Mouse (Mus musculus) B cell, adult 62 days (primary cell): ENCODE measurements around the gene Ramp2. TPM values are rescaled to one million over a fixed set of nuclear protein-coding genes. Genes with fewer than 3 reads are reported as not detected.

ENCODE experiments used
- total RNA-seq: library from RNA; stranded (reverse); gene quantifications from 4 replicates; pipeline ENCODE4 v1.2.4, GENCODE M21; 2023

Ramp2 gene
- total RNA-seq = not detected in 4 replicates

GRCm38 (mm10) chr11:101245855-101246701 lies at the start of gene Ramp2:
TSS of gene Ramp2 (plus strand) at chr11:101246028.

GRCm38 (mm10) chr11:101226065-101226701 lies 19.6 kb upstream of the Ramp2 start, which contains the start of gene Ezh1:
TSS of gene Ezh1 (minus strand) at chr11:101226463.

GRCm38 (mm10) chr11:101253613-101254389 lies 8.0 kb downstream of the Ramp2 start, which contains the start of gene Vps25:
TSS of gene Vps25 (plus strand) at chr11:101253707.

GRCm38 (mm10) chr11:101259948-101260825 lies 14.4 kb downstream of the Ramp2 start, which contains the start of gene Wnk4:
TSS of gene Wnk4 (plus strand) at chr11:101260567.

GRCm38 (mm10) chr11:101278223-101279192 lies 32.7 kb downstream of the Ramp2 start, which contains the start of the genes Cntd1 and Coa3:
TSS of gene Cntd1 (plus strand) at chr11:101279012.
TSS of gene Coa3 (minus strand) at chr11:101279114.

GRCm38 (mm10) chr11:101302004-101302798 lies 56.4 kb downstream of the Ramp2 start, which contains the start of gene Becn1:
TSS of gene Becn1 (minus strand) at chr11:101302286.

Other genes with a start within 250 kb of the Ramp2 start
- 66.2 to 98.9 TPM (median 80.0 TPM) in 4 replicates for gene Atp6v0a1, start 236.6 kb upstream of the Ramp2 start, total RNA-seq
- 12.9 to 16.4 TPM (median 15.4 TPM) in 4 replicates for gene Naglu, start 176.0 kb upstream of the Ramp2 start, total RNA-seq
- 0.86 to 2.2 TPM (median 1.4 TPM) in 4 replicates for gene Hsd17b1, start 167.6 kb upstream of the Ramp2 start, total RNA-seq
- gene Coasy, start 163.5 kb upstream of the Ramp2 start, total RNA-seq = 13.9 to 15.7 TPM (median 14.8 TPM) in 4 replicates
- gene Mlx, start 158.8 kb upstream of the Ramp2 start, total RNA-seq = 32.6 to 43.0 TPM (median 36.8 TPM) in 4 replicates
- 3.7 to 4.6 TPM (median 4.2 TPM) in 4 replicates for gene Psmc3ip, start 150.6 kb upstream of the Ramp2 start, total RNA-seq
- 71.0 to 81.9 TPM (median 75.1 TPM) in 4 replicates for gene Retreg3, start 126.1 kb upstream of the Ramp2 start, total RNA-seq
- 15.8 to 18.7 TPM (median 16.9 TPM) in 4 replicates for gene Tubg1, start 126.1 kb upstream of the Ramp2 start, total RNA-seq
- 3.1 to 5.6 TPM (median 4.7 TPM) in 4 replicates for gene Tubg2, start 90.1 kb upstream of the Ramp2 start, total RNA-seq
- 0.34 to 0.49 TPM (median 0.37 TPM) in 4 replicates for gene Cntnap1, start 75.5 kb upstream of the Ramp2 start, total RNA-seq
- 1.2 to 4.3 TPM (median 3.4 TPM) in 4 replicates for gene Plekhh3, start 74.7 kb upstream of the Ramp2 start, total RNA-seq
- gene Ccr10, start 70.6 kb upstream of the Ramp2 start, total RNA-seq = not detected in 4 replicates
- 78.1 to 86.6 TPM (median 84.3 TPM) in 4 replicates for gene Ezh1, start 19.6 kb upstream of the Ramp2 start, total RNA-seq
- 74.7 to 90.7 TPM (median 77.1 TPM) in 4 replicates for gene Vps25, start 7.7 kb downstream of the Ramp2 start, total RNA-seq
- gene Wnk4, start 14.5 kb downstream of the Ramp2 start, total RNA-seq = 0.30 to 1.1 TPM (median 0.57 TPM) in 4 replicates
- 0.22 to 0.77 TPM (median 0.35 TPM) in 4 replicates for gene Cntd1, start 33.0 kb downstream of the Ramp2 start, total RNA-seq
- gene Coa3, start 33.1 kb downstream of the Ramp2 start, total RNA-seq = 27.6 to 31.2 TPM (median 28.7 TPM) in 4 replicates
- gene Becn1, start 56.3 kb downstream of the Ramp2 start, total RNA-seq = 181 to 201 TPM (median 186 TPM) in 4 replicates
- 136 to 141 TPM (median 140 TPM) in 4 replicates for gene Psme3, start 70.2 kb downstream of the Ramp2 start, total RNA-seq
- 13.9 to 14.7 TPM (median 14.2 TPM) in 4 replicates for gene Aoc2, start 79.0 kb downstream of the Ramp2 start, total RNA-seq
- gene Aoc3, start 84.6 kb downstream of the Ramp2 start, total RNA-seq = 0.28 to 0.64 TPM (median 0.60 TPM) in 4 replicates
- not detected in 4 replicates for gene G6pc, start 121.5 kb downstream of the Ramp2 start, total RNA-seq
- 21.0 to 29.1 TPM (median 23.2 TPM) in 4 replicates for gene Aarsd1, start 171.6 kb downstream of the Ramp2 start, total RNA-seq
- gene Gm27029, start 178.8 kb downstream of the Ramp2 start, total RNA-seq = 0.63 to 1.1 TPM (median 0.92 TPM) in 4 replicates
- 19.6 to 22.2 TPM (median 21.1 TPM) in 4 replicates for gene Rundc1, start 179.1 kb downstream of the Ramp2 start, total RNA-seq
- gene Ptges3l, start 179.3 kb downstream of the Ramp2 start, total RNA-seq = 1.7 to 3.6 TPM (median 1.8 TPM) in 4 replicates
- 121 to 138 TPM (median 128 TPM) in 4 replicates for gene Rpl27, start 196.3 kb downstream of the Ramp2 start, total RNA-seq
- gene Ifi35, start 202.4 kb downstream of the Ramp2 start, total RNA-seq = 63.3 to 70.8 TPM (median 65.7 TPM) in 4 replicates
- 0.53 to 0.75 TPM (median 0.63 TPM) in 4 replicates for gene Rnd2, start 219.0 kb downstream of the Ramp2 start, total RNA-seq
- gene Vat1, start 220.2 kb downstream of the Ramp2 start, total RNA-seq = 15.8 to 19.6 TPM (median 17.8 TPM) in 4 replicates